Mouse (Mus musculus): ENCODE data around the gene Cerkl. TPM values are rescaled to one million over a fixed set of nuclear protein-coding genes. Genes with fewer than 3 reads are reported as not detected.

Cerkl gene
- polyA plus RNA-seq, 2 experiments: 0.34 to 1.7 TPM

GRCm38 (mm10) chr2:79461861-79462260 lies 5.3 kb upstream of the Cerkl start:
- H3K27ac ChIP-seq (replicated peaks; ENCODE audit: low read depth, low read length): no peak overlapping the region
- no peak overlapping the region for H3K9ac ChIP-seq (ENCODE audit: low read depth, low read length, severe bottlenecking)
- DNase-seq (ENCODE audit: low spot score) (no peak), ATAC-seq (ENCODE audit: low FRiP score, low read depth) (no peak)
- H3K4me3 ChIP-seq (replicated peaks; ENCODE audit: low read length): no peak overlapping the region
- no peak for TF ChIP-seq POLR2A (IDR thresholded peaks at IDR 0.05; ENCODE audit: borderline replicate concordance, extremely low read depth, insufficient read depth, insufficient read length)
- H3K4me2 ChIP-seq (replicated peaks; ENCODE audit: low read depth, low read length, severe bottlenecking): no peak overlapping the region
- H3K9me3 ChIP-seq (ENCODE audit: control insufficient read depth, low read length): no peaks in the 10 kb centered on the region
- WGBS: 79% methylated on average over 2 of the region's 2 CpGs
- H3K27me3 ChIP-seq (ENCODE audit: control insufficient read depth, insufficient read depth, low read length): peaks cover 40% of the 10 kb centered on the region
- no peaks in the 10 kb centered on the region for H3K4me1 ChIP-seq (ENCODE audit: control insufficient read depth, insufficient read depth, low read length)
- no peaks in the 10 kb centered on the region for H3K36me3 ChIP-seq (ENCODE audit: control insufficient read depth, insufficient read depth, low read length)

DNA sequence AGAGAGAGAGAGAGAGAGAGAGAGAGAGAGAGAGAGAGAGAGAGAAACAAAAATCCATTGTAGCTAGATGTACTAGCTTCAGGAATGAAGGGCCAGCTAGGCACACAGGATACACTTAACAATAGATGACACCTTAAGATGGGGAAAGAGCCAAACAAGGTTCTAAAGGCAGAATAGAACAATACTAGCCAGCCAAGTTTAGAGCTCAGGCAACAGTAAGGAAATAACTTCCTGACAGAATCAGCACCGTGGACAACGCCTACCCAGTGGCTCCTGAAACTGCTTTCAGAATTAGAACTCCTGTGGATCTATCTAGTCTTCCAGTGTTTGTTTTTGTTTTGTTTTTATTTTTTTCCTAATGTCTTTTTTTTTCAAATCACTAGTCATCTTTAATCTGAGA lies 4.0 kb upstream of the Cerkl start:
- Histone ChIP-seq H3K4me3 (replicated peaks; ENCODE audit: low read length) (no peak overlapping the region), H3K27me3 (ENCODE audit: control insufficient read depth, insufficient read depth, low read length) (peaks cover 53% of the 10 kb centered on the region), H3K36me3 (ENCODE audit: control insufficient read depth, insufficient read depth, low read length) (no peaks in the 10 kb centered on the region), H3K4me2 (replicated peaks; ENCODE audit: low read depth, low read length, severe bottlenecking) (no peak overlapping the region), H3K27ac (replicated peaks; ENCODE audit: low read depth, low read length) (no peak overlapping the region), H3K9ac (ENCODE audit: low read depth, low read length, severe bottlenecking) (no peak overlapping the region), H3K4me1 (ENCODE audit: control insufficient read depth, insufficient read depth, low read length) (no peaks in the 10 kb centered on the region), H3K9me3 (ENCODE audit: control insufficient read depth, low read length) (no peaks in the 10 kb centered on the region)
- 1% methylated on average over 2 of the region's 2 CpGs for WGBS
- TF ChIP-seq POLR2A (IDR thresholded peaks at IDR 0.05; ENCODE audit: borderline replicate concordance, extremely low read depth, insufficient read depth, insufficient read length): no peak
- DNase-seq (ENCODE audit: low spot score) (peak; percentile 83), ATAC-seq (ENCODE audit: low FRiP score, low read depth) (no peak)

DNA sequence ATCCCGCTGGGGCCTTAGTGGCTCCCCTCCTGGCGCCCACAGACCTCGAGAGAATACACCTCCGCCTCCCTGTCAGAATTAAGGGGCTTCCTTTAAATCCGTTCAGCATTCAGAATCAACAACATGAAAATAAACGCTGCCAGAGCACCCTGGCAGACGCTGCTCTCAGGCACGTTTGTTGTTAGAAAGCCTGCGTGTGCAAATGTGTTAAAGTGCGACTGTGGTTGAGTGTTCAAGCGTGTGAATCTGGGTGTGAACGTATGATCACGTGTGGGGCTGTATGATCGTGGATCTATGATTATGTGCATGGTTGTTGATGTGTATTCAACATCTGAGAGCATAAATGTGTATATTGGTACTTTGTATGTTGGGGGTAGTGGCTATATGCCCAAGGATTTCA lies 3.5 kb upstream of the Cerkl start:
- ATAC-seq (ENCODE audit: low FRiP score, low read depth): no peak
- Histone ChIP-seq H3K4me1 (ENCODE audit: control insufficient read depth, insufficient read depth, low read length) (no peaks in the 10 kb centered on the region), H3K4me2 (replicated peaks; ENCODE audit: low read depth, low read length, severe bottlenecking) (no peak overlapping the region), H3K27me3 (ENCODE audit: control insufficient read depth, insufficient read depth, low read length) (peaks cover 57% of the 10 kb centered on the region), H3K27ac (replicated peaks; ENCODE audit: low read depth, low read length) (no peak overlapping the region), H3K9ac (ENCODE audit: low read depth, low read length, severe bottlenecking) (no peak overlapping the region), H3K9me3 (ENCODE audit: control insufficient read depth, low read length) (no peaks in the 10 kb centered on the region), H3K36me3 (ENCODE audit: control insufficient read depth, insufficient read depth, low read length) (no peaks in the 10 kb centered on the region), H3K4me3 (replicated peaks; ENCODE audit: low read length) (no peak overlapping the region)
- no peak for DNase-seq (ENCODE audit: low spot score)
- TF ChIP-seq POLR2A (IDR thresholded peaks at IDR 0.05; ENCODE audit: borderline replicate concordance, extremely low read depth, insufficient read depth, insufficient read length): no peak
- 14% methylated on average over 14 of the region's 14 CpGs for WGBS

- WGBS: 2% methylated on average over 44 of the region's 44 CpGs
- TF ChIP-seq POLR2A (IDR thresholded peaks at IDR 0.05; ENCODE audit: borderline replicate concordance, extremely low read depth, insufficient read depth, insufficient read length): no peak
- H3K9me3 ChIP-seq (ENCODE audit: control insufficient read depth, low read length): no peaks in the 10 kb centered on the region
- no peak for ATAC-seq (ENCODE audit: low FRiP score, low read depth)
- peaks cover 65% of the 10 kb centered on the region for H3K27me3 ChIP-seq (ENCODE audit: control insufficient read depth, insufficient read depth, low read length)
- no peak overlapping the region for H3K9ac ChIP-seq (ENCODE audit: low read depth, low read length, severe bottlenecking)
- H3K4me2 ChIP-seq (replicated peaks; ENCODE audit: low read depth, low read length, severe bottlenecking): no peak overlapping the region
- H3K36me3 ChIP-seq (ENCODE audit: control insufficient read depth, insufficient read depth, low read length): no peaks in the 10 kb centered on the region
- H3K4me3 ChIP-seq (replicated peaks; ENCODE audit: low read length): no peak overlapping the region
- H3K27ac ChIP-seq (replicated peaks; ENCODE audit: low read depth, low read length): no peak overlapping the region
- no peak for DNase-seq (ENCODE audit: low spot score)
- no peaks in the 10 kb centered on the region for H3K4me1 ChIP-seq (ENCODE audit: control insufficient read depth, insufficient read depth, low read length)
Observed at GRCm38 (mm10) chr2:79459061-79460045, 2.8 kb upstream of the Cerkl start.

DNA sequence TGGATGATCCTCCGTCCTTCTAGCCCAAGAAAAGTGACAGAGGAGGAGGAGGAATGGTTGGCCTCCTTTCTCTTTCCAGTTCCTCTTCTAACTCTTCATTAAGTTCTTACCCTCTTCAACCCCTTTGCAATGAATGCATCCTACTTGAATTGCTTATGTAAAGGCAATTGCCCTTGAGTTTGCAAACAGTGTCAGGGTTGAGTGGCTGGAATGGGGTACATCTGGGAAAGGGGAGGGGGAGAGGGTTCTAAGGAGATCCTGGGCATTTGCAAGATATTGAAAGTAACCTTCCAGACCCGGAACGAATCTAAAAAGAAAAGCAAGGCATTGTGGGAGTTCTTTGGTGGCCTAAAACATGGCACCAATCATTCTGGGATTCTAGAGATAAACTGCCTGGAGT lies 1.3 kb upstream of the Cerkl start:
- no peak overlapping the region for H3K27ac ChIP-seq (replicated peaks; ENCODE audit: low read depth, low read length)
- no peak overlapping the region for H3K9ac ChIP-seq (ENCODE audit: low read depth, low read length, severe bottlenecking)
- peaks cover 73% of the 10 kb centered on the region for H3K27me3 ChIP-seq (ENCODE audit: control insufficient read depth, insufficient read depth, low read length)
- 20% methylated on average over 3 of the region's 3 CpGs for whole genome bisulfite sequencing
- no peaks in the 10 kb centered on the region for H3K36me3 ChIP-seq (ENCODE audit: control insufficient read depth, insufficient read depth, low read length)
- ATAC-seq (ENCODE audit: low FRiP score, low read depth): no peak
- no peak overlapping the region for H3K4me3 ChIP-seq (replicated peaks; ENCODE audit: low read length)
- H3K9me3 ChIP-seq (ENCODE audit: control insufficient read depth, low read length): no peaks in the 10 kb centered on the region
- TF ChIP-seq POLR2A (IDR thresholded peaks at IDR 0.05; ENCODE audit: borderline replicate concordance, extremely low read depth, insufficient read depth, insufficient read length): no peak
- DNase-seq (ENCODE audit: low spot score): no peak
- peaks cover 2% of the 10 kb centered on the region; the same call in 1 of the 2 replicates for H3K4me1 ChIP-seq (ENCODE audit: control insufficient read depth, insufficient read depth, low read length)
- H3K4me2 ChIP-seq (replicated peaks; ENCODE audit: low read depth, low read length, severe bottlenecking): no peak overlapping the region

Data from limb, embryonic 14.5 days (tissue).